Mouse (Mus musculus) natural killer cell, adult 2 months (primary cell): ENCODE data around the gene Ribc2.
A peak's percentile ranks its signal among the peaks of the same experiment; 100 is the strongest.

Experiments
- DNase-seq, 2 experiments: peaks; one replicate each; pipeline ENCODE4 v3.0.0; 2022; ENCODE audit warnings: low spot score in 2 of 2

The Ribc2 gene

GRCm38 (mm10) chr15:85131275-85132192 lies at the start of gene Ribc2, which contains the start of gene Smc1b:
Gene Ribc2, plus strand, starts transcription at chr15:85132078.
Gene Smc1b, minus strand, starts transcription at chr15:85131964.
- DNase-seq = no peak

- no peak for DNase-seq
Observed at GRCm38 (mm10) chr15:85085641-85086040, 46.2 kb upstream of the Ribc2 start.

DNA sequence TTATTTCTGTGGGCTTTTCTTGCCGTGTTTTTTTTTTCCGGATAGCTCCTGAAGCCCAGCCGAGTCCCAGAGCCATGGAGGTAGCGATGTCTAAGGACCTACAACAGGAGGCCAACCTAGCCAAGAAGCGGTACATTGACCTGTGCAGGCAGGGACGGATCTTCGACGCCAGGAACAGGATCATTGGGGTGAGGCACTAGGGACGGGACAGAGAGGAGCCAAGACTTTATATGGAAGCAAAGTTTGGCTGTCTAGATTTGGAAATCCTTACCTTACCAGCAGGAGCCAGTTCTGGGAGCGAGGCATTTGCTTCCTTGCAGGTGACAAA lies 279 bp downstream of the Ribc2 start:
- no peak for DNase-seq

DNA sequence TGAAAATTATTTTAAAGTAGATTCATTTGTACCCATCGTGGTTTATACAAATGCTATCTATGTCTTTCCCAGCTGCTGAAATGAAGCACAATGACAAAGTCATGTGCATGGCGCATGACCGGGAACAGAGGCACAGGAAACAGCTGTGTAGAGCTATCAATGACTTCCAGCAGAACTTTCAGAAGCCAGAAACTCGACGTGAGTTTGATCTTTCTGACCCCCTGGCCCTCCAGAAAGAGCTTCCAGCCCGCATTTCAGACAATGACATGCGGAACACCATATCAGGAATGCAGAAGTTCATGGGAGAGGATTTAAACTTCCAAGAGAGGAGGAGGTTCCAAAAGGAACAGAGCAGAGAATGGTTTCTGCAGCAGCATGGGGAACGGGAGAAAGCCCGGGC lies 3.3 kb downstream of the Ribc2 start:
- no peak for DNase-seq

DNA sequence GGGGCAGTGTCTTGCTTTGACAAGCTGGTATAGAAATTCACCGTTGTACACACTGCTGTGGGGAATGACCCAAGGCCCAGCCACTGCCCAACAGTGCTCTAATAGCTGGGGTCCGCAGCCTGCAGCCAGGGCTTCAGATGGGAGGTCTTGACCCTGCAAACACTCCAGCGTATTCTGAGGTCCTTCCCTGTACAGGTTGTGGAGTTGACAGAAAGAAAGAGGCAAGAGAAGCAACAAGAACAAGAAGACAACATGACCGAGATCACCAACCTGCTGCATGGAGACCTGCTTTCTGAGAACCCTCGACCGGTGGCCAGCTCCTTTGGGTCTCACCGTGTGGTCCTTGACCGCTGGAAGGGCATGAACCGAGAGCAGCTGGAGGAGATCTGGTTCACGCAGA lies 9.4 kb downstream of the Ribc2 start:
- no peak for DNase-seq

- DNase-seq = no peak
Observed at GRCm38 (mm10) chr15:85142441-85142840, 10.6 kb downstream of the Ribc2 start.

DNA sequence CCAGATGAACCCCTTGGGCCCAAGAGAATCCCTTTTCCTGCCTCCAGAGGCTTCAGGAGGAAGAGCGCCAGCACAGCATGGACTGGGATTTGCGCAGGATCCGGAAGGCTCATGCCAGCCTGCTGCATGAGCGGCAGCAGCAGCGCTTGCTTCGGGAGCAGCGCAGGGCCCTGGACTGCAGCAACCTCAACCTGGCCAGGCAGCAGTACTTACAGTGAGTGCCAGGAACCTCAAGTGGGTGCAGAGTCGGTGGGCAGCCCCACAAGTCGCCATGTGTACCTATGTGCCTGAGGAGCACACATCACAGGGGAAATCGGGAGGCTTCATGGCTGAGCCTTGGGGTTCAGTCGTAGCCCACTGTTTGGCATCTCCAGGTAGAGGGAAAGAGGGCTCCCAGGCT lies 11.3 kb downstream of the Ribc2 start:
- no peak for DNase-seq

DNA sequence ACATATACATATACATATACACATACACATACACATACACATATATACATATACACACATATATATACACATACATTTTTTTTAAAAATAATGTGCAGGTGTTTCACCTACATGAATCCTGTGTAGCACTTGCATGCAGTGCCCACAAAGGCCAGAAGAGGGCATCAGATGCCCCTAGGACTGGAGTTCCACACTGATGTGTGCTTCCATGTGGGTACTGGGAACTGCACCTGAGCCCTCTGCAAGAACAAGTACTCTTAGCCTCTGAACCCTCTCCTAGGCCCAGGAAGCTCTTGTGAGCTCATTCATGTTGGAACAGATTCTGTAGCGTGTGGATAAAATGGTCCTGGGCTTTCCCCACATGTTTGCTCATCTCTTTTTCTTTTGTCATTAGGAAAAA lies 11.9 kb downstream of the Ribc2 start:
- no peak for DNase-seq

GRCm38 (mm10) chr15:85144249-85144648 lies 12.4 kb downstream of the Ribc2 start:
- DNase-seq = no peak

- peak in 1 of 2 experiments; percentile 12 for DNase-seq
Observed at GRCm38 (mm10) chr15:85151433-85151918, 19.6 kb downstream of the Ribc2 start.

GRCm38 (mm10) chr15:85152577-85152976 lies 20.7 kb downstream of the Ribc2 start:
- no peak for DNase-seq

GRCm38 (mm10) chr15:85154091-85154490 lies 22.2 kb downstream of the Ribc2 start:
- DNase-seq = no peak

- DNase-seq = no peak
Observed at GRCm38 (mm10) chr15:85156198-85156597, 24.3 kb downstream of the Ribc2 start.

DNA sequence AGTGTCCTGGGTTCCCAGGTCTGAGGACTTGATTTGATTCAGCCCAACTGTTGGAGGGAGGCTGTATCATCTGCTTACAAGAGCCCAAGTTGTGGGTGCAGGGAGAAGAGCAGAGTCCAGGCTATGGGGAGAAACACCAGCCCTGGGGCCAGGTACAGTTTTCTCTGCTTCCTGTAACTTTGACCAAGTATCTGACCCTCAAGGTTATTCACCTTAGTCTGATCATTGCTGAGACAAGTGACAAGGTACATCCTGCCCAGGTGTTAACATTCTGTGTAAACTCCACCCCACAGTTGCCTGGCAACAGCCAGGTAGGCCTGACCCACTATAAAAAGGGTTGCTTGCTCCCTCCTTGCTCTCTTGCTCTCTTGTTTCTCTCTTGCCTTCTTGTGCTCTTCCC lies 29.5 kb downstream of the Ribc2 start:
- no peak for DNase-seq

GRCm38 (mm10) chr15:85162693-85163663 lies 31.1 kb downstream of the Ribc2 start:
- DNase-seq = no peak

GRCm38 (mm10) chr15:85166433-85166933 lies 34.6 kb downstream of the Ribc2 start:
- DNase-seq = no peak

DNA sequence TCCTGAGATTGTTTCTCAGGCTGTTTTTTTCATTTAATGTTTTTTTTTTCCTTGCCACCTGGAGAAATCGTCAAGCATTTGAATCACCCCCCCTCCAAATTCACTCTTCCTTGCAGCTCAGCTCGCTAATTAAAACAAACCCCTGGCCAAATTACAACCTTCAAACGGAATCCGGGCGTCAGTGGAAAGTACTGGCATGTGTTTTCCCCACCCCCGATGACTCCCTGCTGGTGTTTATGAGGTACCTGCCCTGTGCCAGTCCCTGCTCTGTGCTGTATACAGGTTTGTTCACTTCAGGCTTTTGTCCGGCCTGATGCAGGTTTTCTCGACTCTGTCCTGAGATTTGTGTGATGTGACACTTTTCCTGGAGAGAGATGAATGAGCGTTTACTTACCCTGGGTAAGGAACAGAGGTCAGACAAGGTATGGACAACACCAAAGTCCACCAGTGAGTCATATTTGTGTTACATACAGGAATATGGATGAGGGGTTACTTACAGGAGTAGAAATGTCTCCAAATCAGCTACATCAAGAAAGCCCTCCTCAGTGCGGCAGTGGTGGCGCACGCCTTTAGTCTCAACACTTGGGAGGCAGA lies 35.3 kb downstream of the Ribc2 start:
- no peak for DNase-seq

DNA sequence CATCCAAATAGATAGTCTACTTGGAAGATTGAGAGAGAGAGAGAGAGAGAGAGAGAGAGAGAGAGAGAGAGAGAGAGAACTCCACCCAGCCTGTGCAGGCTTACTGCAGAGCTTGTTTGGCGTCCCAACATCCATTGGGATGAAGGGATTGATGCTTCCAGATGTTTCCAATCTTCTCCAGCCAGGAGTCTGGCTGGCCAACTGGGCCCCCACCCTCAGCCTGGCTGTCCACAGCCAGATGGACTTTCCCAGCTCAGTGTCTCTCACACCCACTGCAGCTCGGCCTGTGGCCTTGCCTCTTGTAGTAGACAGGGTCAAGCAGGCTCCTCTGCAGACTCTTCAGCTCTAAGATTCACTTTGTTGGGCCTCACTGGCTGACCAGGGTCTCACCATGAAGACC lies 40.2 kb downstream of the Ribc2 start:
- DNase-seq = no peak

DNA sequence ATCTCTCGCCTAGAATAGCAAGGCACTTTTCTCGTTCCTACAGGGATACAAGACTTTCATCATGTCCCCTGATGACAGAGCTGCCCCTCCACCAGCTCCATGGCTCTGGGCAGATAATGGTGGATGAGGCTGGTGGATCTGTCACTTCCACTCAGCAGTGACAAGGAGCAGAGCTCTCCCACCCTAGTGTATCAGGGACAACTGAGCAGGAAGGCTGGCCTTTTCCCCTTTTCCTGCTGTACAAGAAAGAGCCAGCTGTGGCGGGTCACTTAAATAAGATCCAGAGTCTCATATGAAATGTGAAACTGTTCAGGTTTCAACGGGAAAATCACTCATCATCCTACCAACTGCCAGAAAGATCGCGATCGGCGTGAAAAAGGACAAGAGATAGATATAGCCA lies 41.5 kb downstream of the Ribc2 start:
- no peak for DNase-seq

DNA sequence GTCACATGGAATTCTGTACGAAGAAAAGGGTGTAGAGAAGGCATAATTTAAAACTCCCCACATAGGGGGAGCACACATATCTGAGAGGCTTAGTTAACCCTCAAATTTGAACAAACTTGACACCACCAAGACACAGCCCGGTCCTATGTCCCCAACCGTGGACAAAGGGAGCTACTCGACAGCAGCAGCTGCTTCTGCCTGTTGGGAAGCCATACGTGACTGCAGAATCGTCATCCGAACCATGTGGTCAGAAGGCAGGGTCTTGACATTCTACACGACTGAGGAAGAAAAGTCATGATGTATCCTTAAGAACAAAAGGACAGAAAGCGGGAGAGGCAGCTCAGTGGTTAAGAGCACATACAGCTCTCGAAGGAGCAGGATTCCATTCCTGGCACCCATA lies 42.2 kb downstream of the Ribc2 start:
- DNase-seq = no peak

DNA sequence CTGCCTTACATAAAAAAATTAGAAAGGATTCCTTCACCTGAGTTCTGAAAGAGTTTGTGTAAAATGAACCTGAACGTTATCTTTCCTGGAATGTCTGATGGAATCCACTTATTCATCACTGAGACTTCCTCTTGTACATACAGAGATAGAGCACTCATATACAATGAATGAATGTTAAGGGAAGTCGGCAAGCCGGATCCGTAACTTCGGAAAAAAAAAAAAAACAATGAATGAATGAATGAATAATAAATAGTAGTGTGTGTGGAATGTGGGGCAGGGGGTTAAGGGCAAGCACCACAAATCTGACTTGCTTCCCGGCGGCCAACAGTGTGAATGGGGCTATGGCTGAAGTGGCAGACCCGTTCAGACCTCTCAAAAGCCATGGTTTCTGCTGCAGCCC lies 45.7 kb downstream of the Ribc2 start:
- DNase-seq = peak in 1 of 2 experiments; percentile 15

DNA sequence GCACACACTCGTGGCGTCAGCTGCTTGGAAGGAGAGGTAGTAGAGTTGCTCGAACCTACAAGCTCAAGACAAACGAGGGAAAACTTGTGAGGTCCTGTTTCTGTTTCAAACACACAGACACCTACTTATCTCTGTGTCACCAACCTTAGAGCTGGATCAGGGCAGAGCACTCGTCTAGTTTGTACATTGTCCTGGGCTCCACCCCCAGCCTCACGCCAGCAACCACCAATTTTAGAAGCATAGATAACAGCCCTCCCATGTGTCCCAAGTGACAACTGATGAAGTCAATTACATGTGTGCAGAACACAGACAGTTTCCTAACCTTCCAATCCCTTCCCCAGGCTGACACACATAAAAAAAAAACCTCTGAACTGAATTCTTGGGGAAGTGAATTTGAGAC lies 46.3 kb downstream of the Ribc2 start:
- DNase-seq = no peak
